Mouse (Mus musculus): ENCODE measurements at regions not wholly inside any gene's neighbourhood (a gene's known extent, or its start where the extent isn't known, plus 50 kb on each side); places are given as distances from the start of the nearest gene placed in this dataset.

- 88% methylated on average over 4 of the region's 4 CpGs for WGBS
- H3K27me3 ChIP-seq (replicated peaks; ENCODE audit: control insufficient read depth, insufficient read depth, low read length) = no peaks in the 10 kb centered on the region
- no peak for ATAC-seq
- H3K4me3 ChIP-seq (replicated peaks; ENCODE audit: low read length) = no peak overlapping the region
- no peaks in the 10 kb centered on the region for H3K36me3 ChIP-seq (ENCODE audit: control insufficient read depth, insufficient read depth)
- H3K4me1 ChIP-seq (replicated peaks; ENCODE audit: control insufficient read depth, insufficient read depth, low read length) = no peaks in the 10 kb centered on the region
- no peak overlapping the region for H3K9ac ChIP-seq (replicated peaks; ENCODE audit: low read depth, low read length)
- no peak overlapping the region for H3K4me2 ChIP-seq (ENCODE audit: low read length)
- H3K9me3 ChIP-seq (ENCODE audit: control insufficient read depth, low read length) = no peaks in the 10 kb centered on the region
- H3K27ac ChIP-seq (ENCODE audit: low read length) = no peak overlapping the region
Observed at GRCm38 (mm10) chr8:126151527-126151926, 146.8 kb upstream of the Slc35f3 start.

GRCm38 (mm10) chr8:126153955-126154354 is 144.4 kb upstream of the Slc35f3 start:
- H3K4me2 ChIP-seq (ENCODE audit: low read length) = no peak overlapping the region
- no peaks in the 10 kb centered on the region for H3K9me3 ChIP-seq (ENCODE audit: control insufficient read depth, low read length)
- H3K36me3 ChIP-seq (ENCODE audit: control insufficient read depth, insufficient read depth) = no peaks in the 10 kb centered on the region
- H3K9ac ChIP-seq (replicated peaks; ENCODE audit: low read depth, low read length) = no peak overlapping the region
- WGBS = 68% methylated on average over 1 of the region's 1 CpGs
- no peaks in the 10 kb centered on the region for H3K4me1 ChIP-seq (replicated peaks; ENCODE audit: control insufficient read depth, insufficient read depth, low read length)
- H3K27ac ChIP-seq (ENCODE audit: low read length) = no peak overlapping the region
- no peak for ATAC-seq
- H3K4me3 ChIP-seq (replicated peaks; ENCODE audit: low read length) = no peak overlapping the region
- H3K27me3 ChIP-seq (replicated peaks; ENCODE audit: control insufficient read depth, insufficient read depth, low read length) = no peaks in the 10 kb centered on the region

GRCm38 (mm10) chr8:126157452-126158185 is 140.7 kb upstream of the Slc35f3 start:
- Histone ChIP-seq H3K9ac (replicated peaks; ENCODE audit: low read depth, low read length) (no peak overlapping the region), H3K4me2 (ENCODE audit: low read length) (no peak overlapping the region), H3K9me3 (ENCODE audit: control insufficient read depth, low read length) (no peaks in the 10 kb centered on the region), H3K27me3 (replicated peaks; ENCODE audit: control insufficient read depth, insufficient read depth, low read length) (no peaks in the 10 kb centered on the region), H3K27ac (ENCODE audit: low read length) (no peak overlapping the region), H3K36me3 (ENCODE audit: control insufficient read depth, insufficient read depth) (no peaks in the 10 kb centered on the region), H3K4me3 (replicated peaks; ENCODE audit: low read length) (no peak overlapping the region), H3K4me1 (replicated peaks; ENCODE audit: control insufficient read depth, insufficient read depth, low read length) (peaks cover 5% of the 10 kb centered on the region)
- ATAC-seq = no peak
- WGBS = 66% methylated on average over 8 of the region's 8 CpGs

DNA sequence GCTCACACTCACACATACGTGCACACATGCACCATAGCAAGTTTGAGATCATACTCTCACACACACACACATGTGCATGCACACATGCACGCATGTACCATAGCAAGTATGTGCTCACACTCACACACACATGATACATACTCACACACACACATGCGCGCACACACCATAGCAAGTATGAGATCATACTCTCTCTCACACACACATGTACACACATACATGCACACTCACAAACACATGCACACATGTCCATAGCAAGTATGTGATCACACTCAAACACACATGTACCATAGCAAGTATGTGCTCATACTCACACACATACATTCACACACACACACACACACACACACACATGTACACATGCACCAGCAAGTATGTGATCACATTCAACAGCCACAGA is 138.9 kb upstream of the Slc35f3 start:
- no peak overlapping the region for H3K4me2 ChIP-seq (ENCODE audit: low read length)
- no peaks in the 10 kb centered on the region for H3K27me3 ChIP-seq (replicated peaks; ENCODE audit: control insufficient read depth, insufficient read depth, low read length)
- no peaks in the 10 kb centered on the region for H3K36me3 ChIP-seq (ENCODE audit: control insufficient read depth, insufficient read depth)
- peaks cover 10% of the 10 kb centered on the region for H3K4me1 ChIP-seq (replicated peaks; ENCODE audit: control insufficient read depth, insufficient read depth, low read length)
- WGBS = 97% methylated on average over 4 of the region's 4 CpGs
- H3K9me3 ChIP-seq (ENCODE audit: control insufficient read depth, low read length) = no peaks in the 10 kb centered on the region
- no peak overlapping the region for H3K27ac ChIP-seq (ENCODE audit: low read length)
- no peak overlapping the region for H3K4me3 ChIP-seq (replicated peaks; ENCODE audit: low read length)
- ATAC-seq = no peak
- H3K9ac ChIP-seq (replicated peaks; ENCODE audit: low read depth, low read length) = no peak overlapping the region

DNA sequence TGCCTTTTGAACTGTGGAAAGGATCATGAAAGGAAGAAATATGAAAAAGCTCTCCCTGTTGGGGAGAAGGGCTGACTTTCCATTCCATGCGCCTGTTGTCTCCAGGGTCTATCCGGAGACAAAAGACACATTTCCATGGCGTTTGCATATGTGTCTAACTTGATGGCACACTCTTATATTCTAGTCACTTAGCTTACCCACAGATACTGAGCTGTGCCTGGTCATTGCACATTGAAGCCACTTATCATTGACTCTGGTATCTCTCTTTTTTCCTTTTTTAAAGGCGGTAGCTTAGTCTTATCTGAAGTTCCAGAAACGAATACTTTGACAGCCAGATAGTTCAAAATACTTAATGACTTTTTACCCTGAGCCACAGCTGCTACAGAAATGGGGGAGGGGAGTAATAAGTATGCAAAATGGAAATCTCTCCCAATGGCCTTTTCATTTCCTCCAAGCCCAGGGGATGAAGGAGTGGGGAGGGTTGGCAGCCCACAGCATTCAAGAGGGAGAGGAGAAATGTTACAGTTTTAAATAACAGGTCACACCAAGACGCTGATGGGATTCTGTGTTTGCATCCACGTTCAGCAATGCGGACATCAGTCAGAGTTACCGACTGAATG is 137.9 kb upstream of the Slc35f3 start:
- Histone ChIP-seq H3K4me2 (ENCODE audit: low read length) (no peak overlapping the region), H3K36me3 (ENCODE audit: control insufficient read depth, insufficient read depth) (no peaks in the 10 kb centered on the region), H3K4me3 (replicated peaks; ENCODE audit: low read length) (no peak overlapping the region), H3K9ac (replicated peaks; ENCODE audit: low read depth, low read length) (no peak overlapping the region), H3K27me3 (replicated peaks; ENCODE audit: control insufficient read depth, insufficient read depth, low read length) (no peaks in the 10 kb centered on the region), H3K27ac (ENCODE audit: low read length) (no peak overlapping the region), H3K9me3 (ENCODE audit: control insufficient read depth, low read length) (no peaks in the 10 kb centered on the region), H3K4me1 (replicated peaks; ENCODE audit: control insufficient read depth, insufficient read depth, low read length) (peaks cover 10% of the 10 kb centered on the region)
- no peak for ATAC-seq
- WGBS = 60% methylated on average over 9 of the region's 9 CpGs

GRCm38 (mm10) chr8:126162748-126163371 is 135.5 kb upstream of the Slc35f3 start:
- peaks cover 10% of the 10 kb centered on the region for H3K4me1 ChIP-seq (replicated peaks; ENCODE audit: control insufficient read depth, insufficient read depth, low read length)
- no peak overlapping the region for H3K9ac ChIP-seq (replicated peaks; ENCODE audit: low read depth, low read length)
- H3K36me3 ChIP-seq (ENCODE audit: control insufficient read depth, insufficient read depth) = no peaks in the 10 kb centered on the region
- WGBS = 39% methylated on average over 11 of the region's 11 CpGs
- no peak overlapping the region for H3K4me2 ChIP-seq (ENCODE audit: low read length)
- H3K27me3 ChIP-seq (replicated peaks; ENCODE audit: control insufficient read depth, insufficient read depth, low read length) = no peaks in the 10 kb centered on the region
- H3K4me3 ChIP-seq (replicated peaks; ENCODE audit: low read length) = no peak overlapping the region
- H3K27ac ChIP-seq (ENCODE audit: low read length) = peak overlapping the region; percentile 67
- ATAC-seq = peak; percentile 86
- H3K9me3 ChIP-seq (ENCODE audit: control insufficient read depth, low read length) = no peaks in the 10 kb centered on the region

DNA sequence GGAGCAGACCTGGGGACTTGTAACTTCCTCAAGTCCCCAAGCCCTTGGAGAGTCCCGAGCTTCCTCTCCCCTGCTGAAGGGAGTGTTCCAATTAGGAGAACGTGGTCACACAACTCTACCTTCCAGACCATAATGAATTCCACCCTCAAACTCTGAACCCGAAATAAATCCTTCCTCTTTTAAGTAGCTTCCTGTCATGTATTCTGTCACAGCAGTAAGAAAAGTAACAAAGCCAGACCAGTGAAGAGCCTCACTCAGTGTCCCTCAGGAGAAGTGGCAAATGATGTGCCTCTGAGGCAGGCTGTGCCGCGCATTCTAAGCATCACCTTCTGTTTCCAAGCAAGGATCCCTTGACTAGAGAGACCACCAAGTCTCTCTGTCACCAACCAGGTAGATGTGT is 134.4 kb upstream of the Slc35f3 start:
- H3K27me3 ChIP-seq (replicated peaks; ENCODE audit: control insufficient read depth, insufficient read depth, low read length) = no peaks in the 10 kb centered on the region
- no peak for ATAC-seq
- H3K27ac ChIP-seq (ENCODE audit: low read length) = no peak overlapping the region
- no peak overlapping the region for H3K4me3 ChIP-seq (replicated peaks; ENCODE audit: low read length)
- no peak overlapping the region for H3K9ac ChIP-seq (replicated peaks; ENCODE audit: low read depth, low read length)
- H3K36me3 ChIP-seq (ENCODE audit: control insufficient read depth, insufficient read depth) = no peaks in the 10 kb centered on the region
- peaks cover 10% of the 10 kb centered on the region for H3K4me1 ChIP-seq (replicated peaks; ENCODE audit: control insufficient read depth, insufficient read depth, low read length)
- H3K4me2 ChIP-seq (ENCODE audit: low read length) = no peak overlapping the region
- H3K9me3 ChIP-seq (ENCODE audit: control insufficient read depth, low read length) = no peaks in the 10 kb centered on the region
- WGBS = 76% methylated on average over 5 of the region's 5 CpGs

- no peaks in the 10 kb centered on the region for H3K9me3 ChIP-seq (ENCODE audit: control insufficient read depth, low read length)
- H3K27me3 ChIP-seq (replicated peaks; ENCODE audit: control insufficient read depth, insufficient read depth, low read length) = no peaks in the 10 kb centered on the region
- H3K36me3 ChIP-seq (ENCODE audit: control insufficient read depth, insufficient read depth) = no peaks in the 10 kb centered on the region
- ATAC-seq = no peak
- WGBS = 83% methylated on average over 8 of the region's 8 CpGs
- no peak overlapping the region for H3K4me2 ChIP-seq (ENCODE audit: low read length)
- H3K4me3 ChIP-seq (replicated peaks; ENCODE audit: low read length) = no peak overlapping the region
- H3K4me1 ChIP-seq (replicated peaks; ENCODE audit: control insufficient read depth, insufficient read depth, low read length) = peaks cover 10% of the 10 kb centered on the region
- H3K27ac ChIP-seq (ENCODE audit: low read length) = no peak overlapping the region; the same call in 1 of the 2 replicates
- H3K9ac ChIP-seq (replicated peaks; ENCODE audit: low read depth, low read length) = no peak overlapping the region
Observed at GRCm38 (mm10) chr8:126165486-126166095, 132.8 kb upstream of the Slc35f3 start.

- no peak for ATAC-seq
- no peak overlapping the region for H3K27ac ChIP-seq (ENCODE audit: low read length)
- WGBS = 79% methylated on average over 7 of the region's 7 CpGs
Observed at GRCm38 (mm10) chr8:126166394-126166793, 132.0 kb upstream of the Slc35f3 start.

More at GRCm38 (mm10) chr8:126166394-126166793, 132.0 kb upstream of the Slc35f3 start:
- Histone ChIP-seq H3K4me1 (replicated peaks; ENCODE audit: control insufficient read depth, insufficient read depth, low read length) (peaks cover 8% of the 10 kb centered on the region), H3K9ac (replicated peaks; ENCODE audit: low read depth, low read length) (no peak overlapping the region), H3K4me3 (replicated peaks; ENCODE audit: low read length) (no peak overlapping the region), H3K9me3 (ENCODE audit: control insufficient read depth, low read length) (no peaks in the 10 kb centered on the region), H3K4me2 (ENCODE audit: low read length) (no peak overlapping the region), H3K27me3 (replicated peaks; ENCODE audit: control insufficient read depth, insufficient read depth, low read length) (no peaks in the 10 kb centered on the region), H3K36me3 (ENCODE audit: control insufficient read depth, insufficient read depth) (no peaks in the 10 kb centered on the region)
